Mouse (Mus musculus) T-cell, adult 2 months (primary cell): ENCODE measurements around the gene Hrh2.
A peak's percentile ranks its signal among the peaks of the same experiment; 100 is the strongest.

ENCODE experiments used
- DNase-seq: peaks from one replicate; pipeline ENCODE4 v3.0.0; 2022; ENCODE audit warnings: low spot score

The Hrh2 gene

DNA sequence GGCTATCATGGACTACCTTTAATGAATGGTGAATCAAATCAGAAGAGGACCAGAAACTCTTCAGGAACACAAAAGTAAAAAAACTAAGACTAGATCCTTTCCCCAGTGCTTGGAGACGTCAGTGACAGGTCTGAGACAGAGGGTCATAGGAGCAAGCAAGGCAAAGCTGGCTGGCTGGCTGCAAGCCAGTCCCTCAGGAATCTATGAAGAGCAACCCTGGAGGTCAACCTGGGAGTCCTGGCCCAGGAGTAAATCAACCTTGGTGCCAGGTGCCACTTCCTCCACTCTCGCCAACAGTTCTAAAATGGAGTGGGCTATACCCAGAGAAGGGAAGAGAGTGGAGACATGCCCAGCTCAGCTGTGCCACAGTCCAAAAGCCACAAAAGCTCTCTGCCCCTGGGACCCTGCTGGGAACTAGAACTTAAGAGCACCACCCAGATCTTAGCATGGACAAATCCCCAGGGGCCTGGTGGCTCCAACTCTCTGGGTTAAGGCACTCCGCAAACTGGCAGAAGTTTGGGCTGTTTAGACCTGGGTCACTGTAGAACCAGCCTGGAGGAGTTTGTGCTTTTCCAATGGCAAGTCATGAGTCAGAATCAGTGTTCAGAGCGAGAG lies 15.4 kb upstream of the Hrh2 start:
- no peak for DNase-seq

DNA sequence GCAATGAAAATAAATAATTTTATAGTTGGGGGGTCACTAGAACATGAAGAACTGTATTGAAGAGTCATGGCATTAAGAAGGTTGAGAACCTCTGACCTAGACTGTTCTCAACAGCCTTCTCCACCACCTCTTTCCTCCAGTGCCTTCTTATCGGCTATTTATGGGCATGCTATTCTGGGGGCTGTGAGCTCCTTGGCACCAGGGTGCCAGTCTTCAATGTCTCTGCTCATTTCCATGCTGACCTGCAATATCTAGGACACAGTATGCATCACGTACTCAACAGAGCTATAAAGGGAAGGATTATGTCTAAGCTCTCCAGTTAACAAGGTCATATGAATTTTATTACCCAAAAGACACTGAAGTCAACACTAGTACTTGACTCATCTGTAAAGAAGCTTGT lies 14.6 kb upstream of the Hrh2 start:
- DNase-seq, result no peak

DNA sequence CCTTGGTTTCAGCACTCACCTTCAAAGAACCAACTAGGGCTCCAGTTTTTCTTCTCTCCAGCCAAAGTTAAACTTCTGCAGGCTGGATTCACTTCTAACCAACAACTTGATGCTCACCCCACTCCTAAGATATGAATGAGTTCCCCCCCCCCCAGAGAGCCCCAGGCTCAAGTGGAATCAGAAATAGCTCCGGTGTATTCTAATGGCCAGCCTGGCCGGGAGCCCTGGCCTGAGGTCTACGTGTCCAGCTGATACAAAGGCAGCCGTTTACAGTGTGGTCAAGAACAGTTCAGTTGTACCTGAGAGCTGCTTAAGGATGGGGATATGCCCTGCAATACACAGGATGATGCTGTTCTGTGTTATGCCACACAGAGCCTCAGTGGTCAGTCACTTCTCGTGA lies 13.3 kb upstream of the Hrh2 start:
- DNase-seq, result no peak

DNA sequence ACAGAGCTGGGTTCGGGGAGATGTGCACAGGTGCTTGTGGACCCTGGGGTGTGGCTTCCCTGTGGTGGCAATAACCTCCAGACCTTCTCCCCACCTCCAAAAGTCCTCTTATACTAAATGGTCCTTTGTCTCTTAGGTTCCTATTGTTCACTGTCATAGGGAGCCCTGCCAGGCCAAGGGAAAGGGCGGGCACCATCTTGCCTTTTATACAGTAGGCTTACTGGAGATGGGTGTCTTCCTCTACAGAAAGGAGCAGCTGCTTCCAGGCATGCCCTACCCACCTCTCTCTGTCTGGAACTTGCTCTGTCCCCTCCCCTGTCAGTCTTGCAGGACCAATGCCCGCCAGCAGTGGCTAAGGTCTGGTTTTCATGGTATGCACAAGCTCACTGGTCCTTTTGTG lies 12.0 kb upstream of the Hrh2 start:
- DNase-seq, result no peak

DNA sequence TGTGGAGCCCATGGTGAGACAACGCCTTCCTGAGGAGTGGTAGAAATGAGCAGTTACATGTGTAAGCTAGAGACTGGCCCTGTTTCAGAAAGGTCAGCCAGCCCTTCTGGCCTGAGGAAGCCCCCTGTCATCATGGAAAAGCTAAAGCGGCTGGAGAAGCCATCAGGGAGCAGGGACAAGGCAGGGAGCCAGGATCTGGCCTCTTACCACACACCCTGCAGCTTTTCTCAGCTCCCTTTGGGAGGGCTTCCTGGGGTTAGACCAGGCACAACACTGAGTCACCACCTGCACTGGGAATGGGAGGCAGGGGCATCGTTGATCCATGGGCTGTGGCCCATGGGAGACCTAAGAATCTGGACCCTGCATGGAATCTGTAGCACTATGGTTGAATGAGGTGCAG lies 11.5 kb upstream of the Hrh2 start:
- no peak for DNase-seq

DNA sequence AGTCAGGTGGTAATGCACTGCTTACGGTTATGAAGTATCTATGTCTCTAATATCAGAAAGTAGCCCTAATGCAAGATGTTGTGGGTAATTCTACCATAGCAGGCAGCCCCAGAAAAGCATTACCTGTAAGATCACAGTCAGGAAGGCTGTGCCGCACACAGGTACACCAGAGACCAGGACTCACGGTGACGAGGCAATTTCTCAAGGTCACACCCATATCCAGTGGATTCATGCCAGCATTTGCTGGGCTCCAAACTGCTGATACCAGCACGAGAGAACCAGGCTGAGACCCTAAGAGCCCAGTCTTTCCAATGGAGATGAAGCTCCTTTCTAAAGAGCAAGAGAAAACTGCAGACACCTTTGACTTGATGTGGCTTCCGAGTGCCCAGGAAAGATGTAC lies 10.6 kb upstream of the Hrh2 start:
- DNase-seq, result no peak

DNA sequence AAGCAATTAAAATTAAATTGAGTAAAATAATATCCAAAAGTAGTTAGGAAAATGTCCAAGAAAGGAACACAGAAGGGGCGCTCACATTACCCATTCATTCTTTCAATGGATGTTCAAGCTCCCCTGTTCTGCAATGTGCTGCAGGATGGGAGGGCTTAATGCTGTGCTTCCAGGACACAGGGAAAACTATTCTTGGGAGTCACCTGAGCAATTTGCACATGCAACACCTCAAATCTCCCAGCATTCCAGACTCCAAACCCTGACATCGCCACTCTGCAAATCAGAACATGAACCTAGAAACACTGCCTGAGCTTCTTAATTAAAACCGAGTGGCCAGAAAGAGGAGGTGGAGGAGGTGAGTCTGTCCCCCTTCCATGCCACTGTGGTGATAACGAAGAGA lies 10.0 kb upstream of the Hrh2 start:
- no peak for DNase-seq

DNA sequence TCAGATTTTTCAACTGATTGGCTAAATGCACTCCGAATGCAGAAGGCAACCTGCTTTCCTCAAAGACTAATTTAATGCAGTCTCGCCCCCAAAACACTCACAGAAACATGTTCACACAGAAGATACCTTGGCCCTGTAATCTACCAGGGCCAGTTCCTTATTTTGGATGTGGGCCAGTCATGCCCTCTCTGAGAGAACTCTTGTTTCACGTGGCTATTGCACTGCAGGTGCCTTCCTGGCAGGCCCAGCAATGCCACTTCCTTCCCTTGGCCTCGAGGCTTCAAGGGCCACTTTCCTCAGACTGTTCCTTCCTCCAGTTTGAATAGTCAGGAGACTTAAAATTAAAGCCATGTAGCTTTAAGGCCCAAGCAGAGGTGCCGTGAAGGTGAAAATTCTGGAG lies 5.5 kb upstream of the Hrh2 start:
- no peak for DNase-seq

DNA sequence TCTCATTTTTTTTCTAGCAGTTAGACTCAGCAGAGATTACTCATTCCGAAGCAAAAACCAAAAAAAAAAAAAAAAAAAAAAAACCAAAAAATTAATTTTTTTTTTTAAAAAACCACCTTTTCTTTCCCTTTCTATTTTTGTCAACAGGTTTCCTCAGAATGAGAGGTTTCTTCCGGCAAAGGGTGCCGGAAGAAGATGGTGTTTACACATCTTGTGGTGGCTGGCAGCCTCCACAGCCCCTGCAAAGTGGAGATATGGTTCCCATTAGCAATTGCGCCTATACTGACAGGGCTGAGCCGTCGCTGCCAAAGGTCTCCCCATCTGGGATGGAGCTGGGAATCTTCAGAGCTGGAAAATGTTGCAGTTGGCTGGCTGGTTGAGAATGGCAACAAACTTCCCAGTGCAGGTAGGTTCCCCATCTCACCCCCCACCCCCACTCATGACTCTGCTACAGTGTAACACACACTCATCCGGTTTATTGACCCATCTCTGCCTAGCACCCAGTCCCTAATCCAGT lies 3.7 kb upstream of the Hrh2 start:
- peak; percentile 51 for DNase-seq

DNA sequence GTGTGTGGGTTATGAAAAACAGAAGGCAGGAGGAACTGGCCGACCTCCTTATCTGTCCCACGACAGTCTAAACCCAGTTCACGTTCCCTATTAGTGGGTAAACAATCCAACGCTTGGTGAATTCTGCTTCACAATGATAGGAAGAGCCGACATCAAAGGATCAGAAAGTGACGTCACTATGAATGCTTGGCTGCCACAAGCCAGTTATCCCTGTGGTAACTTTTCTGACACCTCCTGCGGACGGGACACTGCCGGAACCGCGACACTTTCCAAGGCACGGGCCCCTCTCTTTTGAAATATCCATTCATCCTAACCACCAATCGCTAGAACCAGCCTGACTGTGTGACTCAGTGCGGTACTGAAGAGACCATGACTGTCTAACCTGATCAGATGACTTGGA lies 2.0 kb upstream of the Hrh2 start:
- DNase-seq, result no peak

DNA sequence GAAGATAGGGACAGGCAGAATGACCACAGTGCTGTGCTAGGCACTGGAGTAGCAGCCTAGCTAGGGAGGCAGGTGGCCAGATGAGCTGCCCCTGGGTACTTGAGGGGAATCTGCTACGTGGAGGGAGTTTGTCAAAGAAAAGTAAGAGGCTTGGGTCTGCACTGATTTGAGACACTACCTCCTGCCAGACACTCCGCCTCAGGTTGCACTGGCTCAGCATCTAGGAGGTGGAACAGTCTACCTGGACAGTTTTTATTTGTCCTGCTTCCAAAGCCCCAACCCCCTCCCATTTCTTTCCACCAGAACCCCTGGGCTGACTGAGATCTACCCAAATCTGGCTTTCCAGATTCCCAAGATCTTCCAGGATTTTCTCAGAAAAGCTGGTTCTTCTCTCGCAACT lies 748 bp upstream of the Hrh2 start:
- DNase-seq, result no peak

DNA sequence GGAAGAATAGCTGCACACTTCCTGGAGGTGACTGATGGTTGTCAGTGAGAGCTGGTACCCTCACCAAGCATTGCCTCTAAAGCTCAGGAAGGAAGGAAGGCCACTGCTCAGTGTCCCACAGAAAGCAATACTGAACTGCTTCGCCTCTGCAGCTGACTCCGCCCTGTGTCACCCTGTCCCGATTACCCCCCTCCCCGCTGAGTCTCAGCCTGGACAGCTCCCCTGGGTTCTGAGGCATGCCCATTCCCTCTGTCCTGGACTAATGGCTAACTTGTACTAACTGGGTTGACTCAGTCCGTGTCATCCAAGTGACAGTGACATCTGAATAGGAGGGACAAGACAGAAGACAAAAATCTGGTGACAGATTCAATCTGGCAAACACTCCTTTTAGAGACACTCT lies 1.7 kb downstream of the Hrh2 start:
- no peak for DNase-seq

DNA sequence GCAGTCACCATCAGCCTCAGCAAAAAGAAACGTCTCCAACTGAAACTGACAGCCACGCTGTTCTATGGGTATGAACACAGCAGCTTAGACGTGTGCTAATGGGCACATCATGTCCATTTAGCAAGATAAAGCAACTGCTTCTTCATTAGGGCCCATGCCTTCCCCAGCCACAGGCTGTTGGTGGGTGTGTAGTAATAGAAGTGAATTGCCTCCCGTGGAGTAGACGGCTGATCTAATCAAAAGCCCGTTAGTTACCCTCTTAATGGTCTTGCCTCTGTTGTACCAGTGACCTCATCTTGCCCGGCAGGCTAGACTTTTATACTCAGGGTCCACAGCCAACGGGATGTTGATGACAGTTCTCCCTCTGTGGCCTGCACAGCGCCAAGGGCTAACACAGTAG lies 7.1 kb downstream of the Hrh2 start:
- no peak for DNase-seq

DNA sequence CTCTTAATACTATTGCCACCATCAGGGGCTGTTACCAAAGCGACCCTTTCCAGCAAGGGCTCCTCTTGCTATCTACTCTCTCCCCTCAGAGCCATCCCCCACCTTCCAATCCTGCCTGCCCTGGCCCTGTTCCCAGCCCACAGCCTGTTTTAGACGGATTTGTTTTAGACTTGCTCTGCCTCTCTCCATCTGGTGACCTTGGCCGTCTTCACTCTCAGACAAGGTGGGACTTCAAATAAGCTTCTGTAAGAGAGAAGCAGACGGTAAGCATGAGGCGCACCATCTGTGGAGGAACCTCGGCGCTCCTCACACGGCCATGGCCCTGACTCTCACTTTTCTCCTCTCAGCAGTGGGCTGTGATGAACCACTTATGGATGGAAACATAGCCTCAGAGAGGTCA lies 10.5 kb downstream of the Hrh2 start:
- DNase-seq, result no peak

DNA sequence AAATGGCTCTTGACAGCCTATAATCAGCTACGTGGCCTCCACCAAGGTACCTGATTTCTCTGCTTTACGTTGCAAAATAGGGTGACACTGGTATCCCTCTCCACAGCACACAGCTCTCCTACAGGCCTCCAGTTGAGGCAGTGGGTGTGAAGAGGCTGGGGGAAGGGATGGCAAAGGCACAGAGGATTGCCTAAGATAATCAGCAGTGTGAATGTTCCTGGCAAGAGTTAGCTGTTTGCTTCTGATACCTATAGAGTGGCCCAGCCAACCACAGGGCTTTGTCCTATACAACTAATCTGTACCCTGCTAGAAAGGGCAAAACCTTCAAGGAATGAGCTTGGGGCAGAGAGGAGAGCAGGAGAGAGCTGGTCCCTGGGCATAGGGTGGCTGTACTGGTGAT lies 11.5 kb downstream of the Hrh2 start:
- no peak for DNase-seq

DNA sequence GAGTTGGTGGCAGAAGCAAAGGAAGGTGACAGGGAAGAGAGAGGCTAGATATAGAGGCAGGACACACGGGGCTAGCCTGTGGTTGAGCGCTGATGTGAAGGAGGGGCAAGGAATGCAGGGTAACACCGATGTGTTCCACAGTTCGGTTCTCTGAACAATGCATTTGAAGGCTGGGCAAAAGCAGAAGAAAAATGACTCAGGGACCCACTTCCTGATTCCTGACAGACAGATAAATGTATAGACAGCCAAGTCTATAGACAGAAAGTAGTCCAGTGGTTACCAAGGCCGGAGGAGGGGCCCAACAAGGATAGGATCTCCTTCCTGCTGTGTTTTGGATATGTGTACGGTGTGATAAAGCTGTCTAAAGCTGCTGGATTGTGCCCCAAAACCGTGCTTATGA lies 13.3 kb downstream of the Hrh2 start:
- no peak for DNase-seq

DNA sequence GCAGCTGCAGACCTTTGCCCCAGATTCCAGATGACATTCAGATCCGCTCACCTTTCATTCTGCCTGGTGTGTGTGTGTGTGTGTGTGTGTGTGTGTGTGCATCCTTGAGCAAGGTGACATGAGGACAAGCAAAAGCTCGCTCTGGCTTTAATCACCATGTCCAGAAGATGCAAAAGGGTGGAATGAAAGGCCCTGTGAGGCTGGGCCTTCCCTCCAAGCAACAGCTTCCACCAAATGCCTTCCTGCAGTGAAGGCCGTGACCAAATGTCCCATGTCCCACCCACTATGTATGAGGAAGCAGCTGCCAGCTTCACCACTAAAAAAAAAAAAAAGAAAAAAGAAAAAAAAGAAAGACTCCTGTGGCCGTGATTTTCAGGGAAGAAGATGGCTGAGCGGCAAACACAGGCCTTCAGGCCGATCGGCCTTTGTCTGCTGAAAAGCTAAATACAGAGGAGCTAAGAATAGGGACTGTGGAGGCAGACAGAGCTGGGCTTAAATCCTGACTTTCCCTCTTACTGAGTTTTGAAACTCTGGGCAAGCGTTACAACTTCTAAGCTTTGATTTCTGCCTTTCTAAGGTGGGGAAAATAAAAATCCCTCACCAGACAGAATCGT lies 14.3 kb downstream of the Hrh2 start:
- no peak for DNase-seq

DNA sequence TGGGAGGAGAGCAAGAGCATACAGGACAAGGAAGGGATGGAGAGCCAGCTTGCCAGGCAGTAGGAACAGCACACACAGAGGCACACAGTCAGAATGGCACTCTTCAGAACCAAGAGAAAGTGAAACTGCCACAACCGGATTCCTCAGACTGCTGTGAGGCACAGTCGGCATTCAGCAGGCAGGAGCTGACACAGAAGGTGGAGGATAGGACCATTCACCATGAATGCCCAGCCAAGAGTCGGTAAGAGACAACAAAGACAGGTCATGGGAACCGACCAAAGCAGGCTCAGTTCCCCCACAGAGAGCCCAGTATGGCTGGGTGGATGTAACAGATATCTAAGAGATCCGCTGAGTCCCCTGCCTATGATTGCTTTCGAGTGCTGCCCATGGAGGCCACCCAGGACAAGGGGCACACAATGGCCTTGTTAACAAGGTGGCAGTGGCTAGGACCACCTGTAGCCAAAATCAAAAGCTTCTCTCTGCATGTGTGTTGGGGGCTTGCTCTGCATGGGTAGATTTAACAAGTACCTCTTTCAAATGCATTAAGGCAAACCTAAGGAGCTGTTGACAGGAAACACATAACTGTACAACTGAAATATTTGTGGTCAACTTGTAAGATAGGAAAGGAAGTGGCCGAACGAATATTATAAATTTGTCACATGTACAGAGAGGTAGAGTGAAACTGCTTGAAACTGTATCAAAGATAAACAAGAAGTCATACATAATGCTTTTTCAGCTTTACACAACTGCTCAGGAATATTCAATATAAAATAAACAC lies 17.7 kb downstream of the Hrh2 start:
- DNase-seq, result peak; percentile 61

DNA sequence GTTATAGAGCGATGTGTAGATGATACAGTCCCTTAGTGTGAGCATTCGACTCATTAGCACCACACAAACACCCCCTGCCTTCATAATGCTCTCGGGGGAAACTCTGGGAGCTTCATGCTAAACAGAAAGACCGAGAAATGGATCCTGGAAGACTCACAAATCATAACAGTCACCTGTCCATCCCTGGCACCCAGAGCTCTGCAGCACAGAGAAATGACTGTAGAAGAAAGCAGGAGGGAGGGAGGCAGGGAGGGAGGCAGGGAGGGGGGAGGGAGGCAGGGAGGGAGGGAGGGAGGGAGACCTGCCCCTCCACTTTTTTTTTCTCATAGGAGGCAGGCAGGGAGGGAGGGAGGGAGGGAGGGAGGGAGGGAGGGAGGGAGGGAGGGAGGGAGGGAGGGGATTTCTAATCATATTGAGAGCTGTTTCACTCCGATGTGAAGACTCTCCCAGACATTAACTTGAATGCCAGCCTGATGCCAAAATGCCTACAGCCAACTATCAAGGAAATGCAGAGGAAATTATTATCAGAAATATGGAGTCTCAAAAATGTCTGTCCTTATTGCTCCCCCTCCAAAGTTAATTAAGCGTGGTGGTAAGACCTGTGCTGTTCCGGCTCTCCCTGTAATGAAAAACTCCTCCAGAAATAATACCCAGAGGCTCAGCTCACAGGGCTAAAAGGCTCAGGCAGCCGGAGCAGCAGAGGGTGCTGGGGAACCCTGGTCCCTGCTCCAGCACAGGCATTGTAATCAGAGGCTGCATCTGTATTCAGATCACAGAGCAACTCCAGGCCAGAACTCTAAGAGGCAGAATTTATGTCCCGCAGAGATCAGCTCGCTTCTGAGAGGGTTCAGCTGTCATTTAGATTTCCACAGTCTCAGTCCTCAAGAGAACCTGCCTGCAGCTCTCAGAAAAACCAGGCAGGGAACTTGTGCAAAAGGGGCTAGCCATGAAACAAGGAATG lies 19.9 kb downstream of the Hrh2 start:
- no peak for DNase-seq

DNA sequence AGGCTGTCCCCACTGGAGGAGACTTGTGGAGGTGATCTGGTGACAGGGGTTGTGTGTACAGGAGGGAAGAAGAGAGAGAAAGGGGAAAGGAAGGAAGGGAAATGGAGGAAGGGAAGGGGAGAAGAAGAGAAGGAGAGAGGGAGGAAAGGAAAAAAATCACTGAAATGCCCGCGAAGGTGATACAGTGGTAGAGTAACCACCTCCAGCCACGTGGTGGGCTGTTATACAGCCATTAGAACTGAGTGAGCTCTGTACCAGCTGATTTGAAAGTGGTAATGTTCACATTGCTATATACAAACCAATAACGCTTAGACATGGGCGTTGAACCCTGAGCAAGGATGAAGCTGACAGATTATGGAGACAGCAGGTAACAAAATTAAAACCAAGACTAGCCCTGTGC lies 20.6 kb downstream of the Hrh2 start:
- no peak for DNase-seq

DNA sequence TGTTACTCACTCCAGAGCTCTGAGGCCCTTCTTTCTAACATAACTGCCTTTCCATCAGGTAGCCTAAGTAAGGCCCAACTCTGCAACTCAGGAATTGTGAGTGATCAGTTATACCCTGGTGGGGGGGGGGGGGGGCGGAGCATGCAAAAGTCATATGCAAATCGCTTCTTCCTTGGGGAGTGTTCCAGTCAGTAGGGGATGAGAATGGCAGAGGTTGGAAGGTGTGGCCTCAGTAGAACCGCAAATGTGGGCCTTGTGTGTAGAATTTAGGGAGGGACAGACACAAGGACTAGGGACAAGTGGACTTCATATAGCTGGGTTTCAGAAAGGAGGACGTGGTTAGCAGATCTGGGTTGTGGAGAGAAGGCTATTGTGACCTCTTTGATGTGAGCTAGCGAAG lies 23.3 kb downstream of the Hrh2 start:
- DNase-seq, result no peak

DNA sequence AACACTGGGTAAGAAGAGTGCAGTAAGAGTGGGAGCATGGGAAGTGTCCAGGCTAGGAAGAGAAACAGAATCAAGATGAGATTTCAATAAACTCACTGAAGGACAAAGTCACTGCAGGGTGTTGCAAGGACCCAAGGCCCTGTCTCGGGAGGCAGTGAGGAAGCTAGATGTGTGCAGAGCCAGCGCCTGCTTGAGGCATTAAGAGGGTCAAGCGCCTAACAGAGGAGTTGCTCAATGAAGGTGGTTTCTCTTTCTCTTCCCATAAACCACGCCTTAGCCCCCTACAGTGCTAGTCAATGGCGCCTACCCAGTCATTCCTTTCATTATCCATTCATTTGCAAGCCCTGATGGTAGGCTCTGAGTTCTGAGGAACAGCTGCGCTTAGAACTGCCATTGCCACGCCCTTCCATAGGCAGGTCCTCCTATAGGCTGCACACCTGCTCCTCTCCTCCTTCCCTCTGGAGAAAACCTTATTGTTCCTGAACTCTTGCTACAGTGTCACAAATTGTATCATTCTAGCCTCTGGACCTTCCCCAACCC lies 23.9 kb downstream of the Hrh2 start:
- no peak for DNase-seq
